Mouse (Mus musculus) CD4-positive, CD25-positive, alpha-beta regulatory T cell, adult 2 months (primary cell): ENCODE results near the gene Acyp2.

Experiments
- DNase-seq: peaks from one replicate; pipeline ENCODE4 v3.0.0-alpha.2; 2012; ENCODE audit warnings: low read depth, low spot score

Acyp2 gene

DNA sequence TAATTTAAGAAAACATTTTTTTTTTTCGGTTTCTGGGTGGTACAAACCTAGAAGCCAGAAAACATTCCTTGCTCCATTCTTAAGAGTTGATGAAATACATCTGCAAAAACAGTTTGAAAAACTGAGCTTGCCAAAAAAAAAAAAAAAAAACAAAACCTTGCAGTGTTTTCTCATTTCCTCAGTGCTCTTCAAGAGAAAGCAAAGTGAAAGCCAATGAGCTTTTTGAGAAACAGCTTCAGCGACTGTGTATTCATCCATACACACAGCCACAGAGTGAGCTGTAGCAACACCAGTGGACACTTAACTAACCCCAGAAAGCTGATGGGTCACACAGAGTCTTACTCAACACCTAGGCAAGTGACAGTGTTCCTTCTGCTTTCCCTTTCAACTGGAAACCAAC, 69.4 kb downstream of the Acyp2 start:
- no peak for DNase-seq

DNA sequence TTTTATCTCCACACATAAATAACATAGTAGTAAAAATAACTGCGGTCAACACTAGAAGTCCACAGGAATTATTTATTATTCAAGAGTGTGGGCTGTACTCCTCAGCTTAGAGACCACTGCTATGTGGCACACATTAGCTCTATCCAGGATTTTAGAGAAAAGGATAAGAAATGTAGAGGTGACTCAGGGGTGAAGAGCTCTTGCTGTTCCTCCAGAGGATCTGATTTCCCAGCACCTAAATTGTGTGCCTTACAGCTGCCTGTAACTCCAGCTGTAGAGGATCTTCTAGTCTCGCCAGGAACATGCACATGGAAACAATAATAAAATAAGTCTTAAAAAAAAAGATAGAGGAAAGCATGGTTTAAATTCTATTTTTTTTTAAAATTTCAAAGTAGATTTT, 70.5 kb downstream of the Acyp2 start:
- no peak for DNase-seq

DNA sequence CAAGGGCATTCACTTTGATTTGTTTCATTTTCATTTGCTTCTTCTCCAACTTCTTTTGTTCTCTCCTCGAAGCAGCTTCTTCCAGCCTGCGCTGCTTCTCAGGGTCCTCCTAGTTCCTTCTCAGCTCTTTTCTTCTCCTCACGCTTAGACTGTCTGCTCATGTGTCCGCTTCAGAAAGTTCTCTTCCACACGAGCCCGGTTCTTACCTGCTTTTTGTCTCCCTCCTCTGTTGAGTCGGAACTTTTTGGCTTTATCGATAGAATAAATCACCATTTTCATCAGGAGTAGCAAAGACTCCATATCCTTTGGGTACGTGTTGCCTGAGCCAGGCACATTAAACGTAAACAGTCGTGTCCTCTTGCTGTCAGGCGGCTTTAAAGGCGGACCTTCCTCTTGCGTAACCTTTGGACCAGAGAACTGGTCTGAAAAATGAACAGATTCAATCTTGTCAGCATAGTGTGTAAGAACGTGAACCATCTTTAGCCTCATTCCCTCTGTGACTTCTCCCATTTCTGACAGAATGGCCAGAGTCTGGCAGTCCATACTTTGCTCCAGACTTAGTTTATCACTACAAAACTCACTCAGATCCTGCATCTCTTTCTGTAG, 76.5 kb downstream of the Acyp2 start:
- no peak for DNase-seq

DNA sequence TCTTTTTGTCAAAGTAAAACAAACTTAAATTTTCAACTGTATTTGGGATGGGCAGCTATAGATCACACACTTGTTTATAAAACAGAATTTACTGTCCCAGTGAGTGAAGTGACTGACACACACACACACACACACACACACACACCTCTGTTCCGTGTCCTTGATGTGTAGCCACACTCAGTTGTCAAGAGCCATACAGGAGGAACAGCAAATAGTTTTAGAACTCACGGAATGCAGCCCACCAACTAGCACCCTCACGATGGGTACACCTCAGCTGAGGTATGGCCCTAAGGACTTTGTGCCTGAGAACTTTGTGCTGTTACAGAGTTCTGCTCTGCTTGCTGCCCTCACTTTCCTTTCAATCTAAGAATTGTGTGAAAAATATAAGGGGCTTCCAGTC, 78.8 kb downstream of the Acyp2 start:
- DNase-seq = no peak

DNA sequence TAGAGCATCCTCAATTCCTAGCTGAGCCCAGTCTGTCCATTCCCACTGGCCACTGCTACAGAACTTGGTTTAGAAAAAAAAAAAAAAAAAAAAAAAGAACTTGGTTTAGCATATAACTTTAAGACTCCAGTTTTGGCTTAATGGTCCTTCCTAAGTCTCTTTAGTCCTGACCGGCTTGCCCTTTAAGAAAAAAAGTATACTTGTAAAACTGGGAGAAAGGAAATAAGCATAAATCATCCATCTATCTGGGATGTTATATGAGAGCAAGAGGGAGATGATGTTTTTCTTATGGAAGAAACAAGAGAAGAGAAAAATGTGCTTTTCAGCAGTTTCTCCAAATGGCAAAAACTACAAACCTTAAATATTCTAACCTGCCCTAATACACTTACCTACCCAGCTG, 89.2 kb downstream of the Acyp2 start:
- DNase-seq = no peak

DNA sequence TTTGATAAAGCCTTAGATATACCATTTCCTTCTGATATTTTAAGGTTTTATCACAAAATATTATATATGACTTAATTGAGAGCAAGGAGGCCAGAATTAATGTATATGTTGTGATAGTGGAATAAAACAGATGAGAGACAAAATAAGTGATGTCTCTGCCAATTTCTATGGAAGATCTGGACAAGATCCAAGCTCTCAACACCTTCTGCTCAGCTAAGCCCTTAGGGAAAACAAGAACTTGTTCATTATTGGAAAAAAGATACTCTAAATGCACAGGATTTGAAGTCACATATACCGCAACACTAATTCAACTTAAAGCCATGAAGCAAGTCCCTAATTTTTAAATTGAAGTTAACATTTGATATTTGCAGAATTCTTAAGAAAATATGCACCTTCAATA, 96.0 kb downstream of the Acyp2 start:
- DNase-seq = no peak

DNA sequence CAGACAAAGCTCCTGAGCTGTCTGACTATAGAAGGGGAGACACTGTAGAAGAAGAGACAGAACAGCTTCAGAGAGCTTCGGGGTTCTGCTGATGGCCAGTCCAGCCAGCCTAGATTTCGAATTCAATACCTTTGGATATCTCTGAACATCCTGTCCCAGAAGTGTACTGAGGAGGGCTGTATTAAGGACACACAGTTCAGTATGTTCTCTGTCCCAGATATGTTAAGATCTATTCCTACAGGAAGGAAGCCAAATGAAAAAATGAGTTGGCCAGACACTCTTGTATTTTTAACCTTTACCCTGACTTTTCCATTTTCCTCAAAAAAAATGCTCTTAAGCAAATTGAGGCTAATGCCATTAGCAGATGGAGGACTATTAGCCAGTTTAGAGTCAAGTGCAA, 132.3 kb downstream of the Acyp2 start:
- DNase-seq = no peak

DNA sequence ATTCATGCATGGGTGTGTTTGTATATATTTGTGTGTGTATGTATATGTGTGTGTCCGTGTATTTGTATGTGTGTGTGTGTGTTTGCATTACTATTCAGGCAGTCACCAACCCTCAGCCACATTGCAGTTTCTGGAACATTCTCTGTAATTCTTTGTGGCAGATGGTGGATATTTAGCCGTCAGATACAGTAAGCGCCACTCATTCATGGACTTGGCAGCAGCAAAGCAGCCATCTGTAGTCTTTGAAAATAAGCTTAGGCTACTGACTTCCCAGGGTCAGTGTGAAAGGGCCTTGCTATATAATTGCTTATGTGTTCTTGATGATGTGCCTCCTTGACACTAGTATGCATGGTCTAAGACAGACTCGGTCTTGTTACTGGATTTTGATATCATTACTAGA, 141.2 kb downstream of the Acyp2 start:
- no peak for DNase-seq

DNA sequence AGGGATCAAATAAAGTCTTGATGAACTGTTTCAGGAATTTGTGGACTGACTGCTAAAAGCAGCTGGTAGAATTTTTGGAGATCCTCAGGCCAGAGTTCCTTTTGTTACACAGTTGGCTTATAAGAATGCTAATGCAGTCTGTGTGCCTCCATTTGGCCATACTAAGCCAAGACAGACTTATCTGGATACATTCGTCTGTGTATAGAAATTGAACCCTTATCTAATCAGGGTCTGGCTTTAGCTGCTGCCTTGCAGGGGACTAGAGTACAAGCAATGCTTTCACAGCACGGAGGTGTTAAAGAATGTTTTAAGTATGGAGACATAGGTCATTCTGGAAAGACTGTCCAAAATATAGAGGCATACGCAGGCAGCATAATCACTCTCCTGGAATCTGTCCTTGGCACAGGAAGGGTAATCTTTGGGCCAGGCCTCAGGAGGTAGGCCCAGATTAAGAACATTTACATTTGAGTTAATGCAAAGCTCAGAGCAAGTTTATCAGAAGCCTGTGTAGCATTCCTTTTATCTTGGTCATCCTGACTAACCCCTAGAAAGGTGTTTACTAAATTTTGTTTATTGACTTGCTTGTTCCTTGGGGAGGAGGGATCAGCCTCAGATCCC, 150.5 kb downstream of the Acyp2 start:
- DNase-seq = no peak

DNA sequence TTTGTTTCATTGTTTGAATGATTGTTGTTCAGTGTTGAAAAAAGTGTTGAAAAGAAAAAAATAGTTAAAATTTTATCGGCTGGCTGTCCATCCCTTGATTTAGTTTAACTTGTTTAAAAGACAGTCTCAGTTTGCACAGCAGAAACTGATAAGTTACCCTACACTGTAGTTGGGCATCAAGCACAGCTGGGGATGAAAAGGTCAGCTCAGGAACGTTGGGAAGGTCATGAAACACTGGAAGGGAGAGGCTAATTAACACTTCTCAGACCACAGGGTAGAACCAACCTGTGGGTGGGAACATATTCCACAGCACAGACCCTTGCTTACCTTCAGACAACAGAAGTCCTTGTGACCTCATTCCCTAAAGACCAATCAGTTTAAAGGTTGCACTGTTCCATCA, 152.2 kb downstream of the Acyp2 start:
- DNase-seq = no peak

DNA sequence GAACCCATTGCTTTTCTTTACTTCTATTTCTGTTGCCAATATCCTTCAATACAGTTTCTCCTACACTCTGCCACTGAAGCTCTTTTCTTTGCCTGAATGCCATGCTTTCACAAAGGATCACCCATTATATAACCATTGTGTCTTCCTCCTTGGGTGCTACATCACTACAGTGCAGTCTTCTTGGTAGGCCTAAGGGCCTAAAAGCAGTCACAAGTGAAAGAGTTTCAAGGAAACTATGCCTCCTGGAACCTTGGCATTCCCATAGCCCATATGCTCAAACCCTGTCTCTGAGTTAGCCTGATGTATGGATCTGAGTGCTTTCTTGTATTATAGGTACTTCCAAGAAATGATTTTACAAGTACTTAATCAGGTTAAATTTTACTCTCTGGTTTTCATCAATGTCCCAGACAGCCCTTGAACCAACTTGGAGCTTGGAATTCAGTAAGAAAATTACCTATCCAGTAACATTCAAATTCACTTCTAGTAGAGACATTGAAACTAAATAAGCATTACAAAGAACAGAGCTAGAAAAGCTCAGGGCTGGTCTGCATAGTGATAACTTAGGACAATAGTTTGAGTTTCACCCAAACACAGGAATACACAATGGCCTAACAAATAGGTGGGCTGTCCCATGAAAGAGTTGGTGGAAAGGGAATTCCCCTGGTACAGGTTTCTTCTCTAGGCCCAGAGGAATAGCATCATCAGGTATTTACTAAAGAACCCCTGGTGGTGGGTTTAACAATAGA, 157.7 kb downstream of the Acyp2 start:
- no peak for DNase-seq

DNA sequence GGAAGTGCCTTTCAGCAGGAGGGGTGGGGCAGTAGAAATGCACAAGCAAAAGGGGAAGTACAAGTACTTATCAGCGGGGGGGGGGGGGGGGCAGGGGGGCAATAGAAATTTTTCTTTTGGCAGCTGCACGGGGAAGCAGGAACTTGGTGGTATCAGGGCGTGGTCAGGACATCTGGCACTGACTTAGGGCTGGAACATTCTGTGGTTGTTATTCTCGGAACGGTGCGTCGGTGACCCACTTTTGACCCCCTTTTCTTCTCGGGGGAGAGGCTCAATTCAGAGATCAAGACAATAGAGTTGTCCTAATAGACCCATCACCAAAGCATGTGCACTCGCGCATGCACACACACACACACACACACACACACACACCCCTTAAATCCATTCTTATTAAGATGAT, 161.2 kb downstream of the Acyp2 start:
- DNase-seq = no peak

DNA sequence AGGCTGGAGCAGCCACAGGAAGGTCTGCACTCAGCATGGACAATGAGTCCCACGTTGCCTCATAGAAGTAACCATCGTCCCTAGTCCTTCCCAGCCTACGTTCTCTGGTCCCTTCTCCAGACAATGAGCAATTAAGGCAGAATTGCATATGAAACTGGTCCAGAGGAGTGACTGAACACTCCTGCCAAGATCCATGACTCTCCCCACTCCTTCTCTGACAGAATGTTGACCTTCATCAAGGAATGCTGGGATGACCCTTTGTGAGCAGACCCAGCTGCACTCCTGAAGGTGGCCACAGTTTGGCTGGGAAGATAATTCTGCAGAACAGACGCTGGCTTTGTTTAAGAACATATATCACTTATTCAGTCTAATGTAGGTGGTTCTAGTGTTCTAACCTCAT, 166.1 kb downstream of the Acyp2 start:
- no peak for DNase-seq

DNA sequence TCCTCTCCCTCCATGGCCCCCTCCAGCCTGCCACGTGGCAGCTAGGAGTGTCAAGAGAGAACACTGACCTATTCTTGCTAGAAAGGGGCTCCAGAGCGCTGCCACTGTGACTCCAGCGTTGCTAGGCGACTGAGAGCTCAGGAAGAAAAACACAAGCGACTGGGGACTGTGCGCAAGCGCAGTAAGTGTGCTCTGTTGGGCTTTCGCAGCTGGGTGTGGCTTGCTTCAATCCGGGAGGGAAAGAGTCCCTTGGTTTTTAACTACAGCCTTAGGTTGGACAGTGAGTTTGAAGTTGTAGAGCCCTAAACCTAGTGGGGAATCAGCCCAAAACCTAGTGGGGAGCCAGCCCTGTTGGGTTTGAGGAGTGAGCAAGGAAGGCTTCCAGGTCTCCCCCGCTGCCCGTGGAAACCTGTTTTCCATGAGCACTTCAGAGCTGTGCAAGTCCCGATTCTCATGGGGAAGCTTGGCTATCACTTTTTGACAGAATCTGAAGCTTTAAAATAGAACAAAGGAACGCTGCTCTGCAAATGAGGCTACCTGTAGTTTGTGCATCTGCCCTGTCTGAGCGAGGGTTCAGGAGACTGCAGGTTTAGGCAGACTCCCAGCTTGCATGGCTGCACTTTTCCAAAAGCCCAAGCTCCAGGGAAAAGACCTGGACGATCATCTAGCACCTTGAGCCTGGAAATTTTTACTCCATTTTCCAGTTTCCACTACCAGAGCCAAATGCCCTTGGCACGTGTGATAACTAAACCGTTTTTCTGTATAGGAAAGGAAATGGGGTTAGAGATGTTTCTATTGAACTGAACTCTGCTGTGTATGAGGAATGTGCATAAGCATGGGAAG, 177.4 kb downstream of the Acyp2 start, which contains the start of gene 4930505A04Rik:
Gene 4930505A04Rik, minus strand, starts transcription at position 77 of the 843 bp plus-strand sequence.
- DNase-seq = peak; percentile 15

DNA sequence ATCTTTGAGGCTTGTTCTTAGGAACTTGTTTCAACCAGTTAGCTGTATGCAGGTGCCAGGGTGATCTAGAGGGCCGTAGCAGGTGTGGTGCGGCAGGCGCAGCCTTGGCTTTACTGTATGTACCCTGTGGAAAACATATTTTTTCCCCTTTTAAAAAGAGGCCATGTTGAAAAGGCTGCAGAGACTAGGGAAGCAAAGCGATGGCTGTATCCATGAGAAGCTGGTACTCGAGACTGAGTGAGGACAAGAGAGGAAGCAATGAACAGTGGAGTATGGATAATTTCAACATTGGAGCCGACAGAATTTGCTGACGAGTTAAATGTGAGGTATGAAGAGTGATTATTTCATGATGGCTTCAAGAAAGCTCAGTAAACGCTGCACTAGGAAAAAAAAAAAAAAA, 178.2 kb downstream of the Acyp2 start:
- DNase-seq = no peak
